Mouse (Mus musculus) neural tube, embryonic 12.5 days (tissue): Measurements from ENCODE around the gene Cdk19. TPM values are rescaled to one million over a fixed set of nuclear protein-coding genes. Genes with fewer than 3 reads are reported as not detected.
A peak's percentile ranks its signal among the peaks of the same experiment; 100 is the strongest.

Experiments
- ATAC-seq: fragments of 200-750 bp; cut with Nextera tagmentation; 2 replicates; pipeline ENCODE4 v1.8.0; 2017; ENCODE audit warnings: low read depth, mild to moderate bottlenecking, moderate TSS enrichment, moderate library complexity; ENCODE audit not compliant: low FRiP score
- H3K27ac ChIP-seq: fragments of 300-500 bp; sonication (generic); 2 replicates; pipeline ENCODE4 v1.5.1; 2016
- H3K27me3 ChIP-seq: fragments of 300-500 bp; sonication (generic); replicated peaks from 2 replicates; pipeline ENCODE4 v1.6.1; 2016; ENCODE audit warnings: mild to moderate bottlenecking
- H3K36me3 ChIP-seq: fragments of 300-500 bp; sonication (generic); 2 replicates; pipeline ENCODE4 v1.6.1; 2016; ENCODE audit warnings: mild to moderate bottlenecking
- H3K4me1 ChIP-seq: fragments of 300-500 bp; sonication (generic); 2 replicates; pipeline ENCODE4 v1.6.1; 2016
- H3K4me2 ChIP-seq: fragments of 300-500 bp; sonication (generic); replicated peaks from 2 replicates; pipeline ENCODE4 v1.6.1; 2016; ENCODE audit warnings: mild to moderate bottlenecking
- H3K4me3 ChIP-seq: fragments of 300-500 bp; sonication (generic); 2 replicates; pipeline ENCODE4 v1.5.1; 2016
- H3K9ac ChIP-seq: fragments of 300-500 bp; sonication (generic); 2 replicates; pipeline ENCODE4 v1.6.1; 2016; ENCODE audit warnings: mild to moderate bottlenecking
- H3K9me3 ChIP-seq: fragments of 300-500 bp; sonication (generic); 2 replicates; pipeline ENCODE4 v1.6.1; 2016; ENCODE audit warnings: mild to moderate bottlenecking
- WGBS: fragments of 180-500 bp; shearing (Covaris S2); methylation state at CpG from one replicate; pipeline ENCODE4 v1.1.7; 2016; 5-methylcytosine and 5-hydroxymethylcytosine counted together
- polyA plus RNA-seq: library from polyadenylated mRNA; unstranded; fragments of >200 nt; fragmentation: Nextera tagmentation; extraction: Ambion mirVana; gene quantifications from 2 replicates; pipeline ENCODE4 v1.2.1, GENCODE M21; 2016

Cdk19 gene
- polyA plus RNA-seq, 1 experiment from 2014 or later: 12.9 TPM

GRCm38 (mm10) chr10:40354081-40354480 lies 14.7 kb downstream of the Cdk19 start:
- 89% methylated on average over 9 of the region's 9 CpGs for WGBS

GRCm38 (mm10) chr10:40354556-40354955 lies 15.2 kb downstream of the Cdk19 start:
- Histone ChIP-seq H3K9ac (no peak overlapping the region), H3K36me3 (no peaks in the 10 kb centered on the region), H3K27me3 (no peaks in the 10 kb centered on the region), H3K27ac (no peak overlapping the region), H3K4me3 (no peak overlapping the region), H3K4me2 (no peak overlapping the region), H3K4me1 (peaks cover 12% of the 10 kb centered on the region), H3K9me3 (no peaks in the 10 kb centered on the region)
- WGBS: 83% methylated on average over 1 of the region's 1 CpGs
- no peak for ATAC-seq

More at GRCm38 (mm10) chr10:40354081-40354480, 14.7 kb downstream of the Cdk19 start:
- H3K36me3 ChIP-seq: no peaks in the 10 kb centered on the region
- no peak overlapping the region for H3K4me3 ChIP-seq
- no peak overlapping the region for H3K4me2 ChIP-seq
- H3K4me1 ChIP-seq: peaks cover 12% of the 10 kb centered on the region
- ATAC-seq: no peak
- no peaks in the 10 kb centered on the region for H3K27me3 ChIP-seq
- H3K27ac ChIP-seq: no peak overlapping the region
- H3K9ac ChIP-seq: no peak overlapping the region
- H3K9me3 ChIP-seq: no peaks in the 10 kb centered on the region

GRCm38 (mm10) chr10:40358166-40358565 lies 18.8 kb downstream of the Cdk19 start:
- H3K9ac ChIP-seq: no peak overlapping the region
- H3K9me3 ChIP-seq: no peaks in the 10 kb centered on the region
- no peak overlapping the region for H3K27ac ChIP-seq
- H3K36me3 ChIP-seq: no peaks in the 10 kb centered on the region
- H3K4me3 ChIP-seq: no peak overlapping the region
- no peak for ATAC-seq
- no peaks in the 10 kb centered on the region for H3K27me3 ChIP-seq
- no peak overlapping the region for H3K4me2 ChIP-seq
- H3K4me1 ChIP-seq: peaks cover 5% of the 10 kb centered on the region; the same call in 1 of the 2 replicates
- 68% methylated on average over 2 of the region's 2 CpGs for WGBS

GRCm38 (mm10) chr10:40359131-40359530 lies 19.8 kb downstream of the Cdk19 start:
- WGBS: 62% methylated on average over 2 of the region's 2 CpGs
- Histone ChIP-seq H3K4me3 (no peak overlapping the region), H3K4me1 (peaks cover 8% of the 10 kb centered on the region; the same call in 1 of the 2 replicates), H3K4me2 (no peak overlapping the region), H3K27me3 (no peaks in the 10 kb centered on the region), H3K9me3 (no peaks in the 10 kb centered on the region), H3K27ac (no peak overlapping the region), H3K9ac (no peak overlapping the region), H3K36me3 (no peaks in the 10 kb centered on the region)
- no peak for ATAC-seq

GRCm38 (mm10) chr10:40363004-40363403 lies 23.6 kb downstream of the Cdk19 start:
- 26% methylated on average over 4 of the region's 4 CpGs for WGBS
- H3K4me1 ChIP-seq: peaks cover 8% of the 10 kb centered on the region; the same call in 1 of the 2 replicates
- H3K36me3 ChIP-seq: no peaks in the 10 kb centered on the region
- no peak overlapping the region for H3K9ac ChIP-seq
- no peak overlapping the region for H3K27ac ChIP-seq
- no peak overlapping the region for H3K4me2 ChIP-seq
- no peaks in the 10 kb centered on the region for H3K9me3 ChIP-seq
- H3K4me3 ChIP-seq: no peak overlapping the region
- H3K27me3 ChIP-seq: no peaks in the 10 kb centered on the region
- no peak for ATAC-seq

GRCm38 (mm10) chr10:40364642-40365361 lies 25.4 kb downstream of the Cdk19 start:
- peaks cover 8% of the 10 kb centered on the region; the same call in 1 of the 2 replicates for H3K4me1 ChIP-seq
- H3K4me2 ChIP-seq: no peak overlapping the region
- no peaks in the 10 kb centered on the region for H3K9me3 ChIP-seq
- no peak overlapping the region for H3K9ac ChIP-seq
- WGBS: 51% methylated on average over 5 of the region's 5 CpGs
- H3K27me3 ChIP-seq: no peaks in the 10 kb centered on the region
- no peaks in the 10 kb centered on the region for H3K36me3 ChIP-seq
- no peak overlapping the region for H3K27ac ChIP-seq
- H3K4me3 ChIP-seq: no peak overlapping the region
- no peak for ATAC-seq

GRCm38 (mm10) chr10:40365991-40366390 lies 26.6 kb downstream of the Cdk19 start:
- no peaks in the 10 kb centered on the region for H3K27me3 ChIP-seq
- H3K36me3 ChIP-seq: no peaks in the 10 kb centered on the region
- 89% methylated on average over 2 of the region's 2 CpGs for WGBS
- H3K27ac ChIP-seq: no peak overlapping the region
- no peak overlapping the region for H3K4me2 ChIP-seq
- H3K4me1 ChIP-seq: peaks cover 8% of the 10 kb centered on the region; the same call in 1 of the 2 replicates
- H3K9me3 ChIP-seq: no peaks in the 10 kb centered on the region
- no peak overlapping the region for H3K4me3 ChIP-seq
- H3K9ac ChIP-seq: no peak overlapping the region
- ATAC-seq: no peak

GRCm38 (mm10) chr10:40368516-40368915 lies 29.2 kb downstream of the Cdk19 start:
- Histone ChIP-seq H3K9me3 (no peaks in the 10 kb centered on the region), H3K27ac (no peak overlapping the region), H3K4me2 (no peak overlapping the region), H3K36me3 (no peaks in the 10 kb centered on the region), H3K9ac (no peak overlapping the region), H3K27me3 (no peaks in the 10 kb centered on the region), H3K4me1 (peaks cover 11% of the 10 kb centered on the region; the same call in 1 of the 2 replicates), H3K4me3 (no peak overlapping the region)
- 81% methylated on average over 1 of the region's 1 CpGs for WGBS
- ATAC-seq: no peak

- Histone ChIP-seq H3K36me3 (no peaks in the 10 kb centered on the region), H3K27me3 (no peaks in the 10 kb centered on the region), H3K4me3 (no peak overlapping the region), H3K9ac (no peak overlapping the region), H3K4me2 (no peak overlapping the region), H3K4me1 (peaks cover 8% of the 10 kb centered on the region; the same call in 1 of the 2 replicates), H3K27ac (no peak overlapping the region), H3K9me3 (no peaks in the 10 kb centered on the region)
- no peak for ATAC-seq
Measured at GRCm38 (mm10) chr10:40370156-40370555, 30.8 kb downstream of the Cdk19 start.

- no peak overlapping the region for H3K27ac ChIP-seq
- WGBS: 84% methylated on average over 8 of the region's 8 CpGs
- no peaks in the 10 kb centered on the region for H3K27me3 ChIP-seq
- H3K9ac ChIP-seq: no peak overlapping the region
- no peaks in the 10 kb centered on the region for H3K9me3 ChIP-seq
- H3K4me1 ChIP-seq: peaks cover 8% of the 10 kb centered on the region; the same call in 1 of the 2 replicates
- H3K36me3 ChIP-seq: no peaks in the 10 kb centered on the region
- no peak for ATAC-seq
- no peak overlapping the region for H3K4me3 ChIP-seq
- no peak overlapping the region for H3K4me2 ChIP-seq
Measured at GRCm38 (mm10) chr10:40371184-40371913, 32.0 kb downstream of the Cdk19 start.

GRCm38 (mm10) chr10:40371914-40372675 lies 32.7 kb downstream of the Cdk19 start:
- WGBS: 44% methylated on average over 11 of the region's 11 CpGs
- no peak overlapping the region for H3K4me3 ChIP-seq
- H3K27ac ChIP-seq: no peak overlapping the region
- no peaks in the 10 kb centered on the region for H3K9me3 ChIP-seq
- peak; percentile 70 for ATAC-seq
- H3K4me2 ChIP-seq: peak overlapping the region; percentile 22; the same call in 1 of the 2 replicates
- H3K9ac ChIP-seq: no peak overlapping the region
- H3K4me1 ChIP-seq: peaks cover 8% of the 10 kb centered on the region; the same call in 1 of the 2 replicates
- H3K27me3 ChIP-seq: no peaks in the 10 kb centered on the region
- no peaks in the 10 kb centered on the region for H3K36me3 ChIP-seq

GRCm38 (mm10) chr10:40373749-40374148 lies 34.4 kb downstream of the Cdk19 start:
- Histone ChIP-seq H3K27ac (no peak overlapping the region), H3K4me1 (peaks cover 8% of the 10 kb centered on the region; the same call in 1 of the 2 replicates), H3K9ac (no peak overlapping the region), H3K4me2 (no peak overlapping the region), H3K4me3 (no peak overlapping the region), H3K9me3 (no peaks in the 10 kb centered on the region), H3K36me3 (no peaks in the 10 kb centered on the region), H3K27me3 (no peaks in the 10 kb centered on the region)
- no peak for ATAC-seq
- WGBS: 94% methylated on average over 5 of the region's 5 CpGs
